Mouse (Mus musculus): Measurements from ENCODE around the gene Ralgds. TPM values are rescaled to one million over a fixed set of nuclear protein-coding genes. Genes with fewer than 3 reads are reported as not detected.

Ralgds gene
- polyA plus RNA-seq, 1 experiment from 2014 or later = 83.5 TPM

GRCm38 (mm10) chr2:28569903-28570302 is 57.0 kb downstream of the Ralgds start:
- H3K4me2 ChIP-seq (ENCODE audit: low read length) = no peak overlapping the region
- WGBS = 88% methylated on average over 2 of the region's 3 CpGs
- no peaks in the 10 kb centered on the region for H3K27me3 ChIP-seq (replicated peaks; ENCODE audit: control insufficient read depth, insufficient read depth, low read length)
- no peaks in the 10 kb centered on the region for H3K9me3 ChIP-seq (ENCODE audit: control insufficient read depth, low read length)
- no peak overlapping the region for H3K9ac ChIP-seq (replicated peaks; ENCODE audit: low read depth, low read length)
- peaks cover 35% of the 10 kb centered on the region for H3K36me3 ChIP-seq (ENCODE audit: control insufficient read depth, insufficient read depth)
- ATAC-seq = no peak
- H3K27ac ChIP-seq (ENCODE audit: low read length) = no peak overlapping the region
- no peaks in the 10 kb centered on the region for H3K4me1 ChIP-seq (replicated peaks; ENCODE audit: control insufficient read depth, insufficient read depth, low read length)
- no peak overlapping the region for H3K4me3 ChIP-seq (replicated peaks; ENCODE audit: low read length)

DNA sequence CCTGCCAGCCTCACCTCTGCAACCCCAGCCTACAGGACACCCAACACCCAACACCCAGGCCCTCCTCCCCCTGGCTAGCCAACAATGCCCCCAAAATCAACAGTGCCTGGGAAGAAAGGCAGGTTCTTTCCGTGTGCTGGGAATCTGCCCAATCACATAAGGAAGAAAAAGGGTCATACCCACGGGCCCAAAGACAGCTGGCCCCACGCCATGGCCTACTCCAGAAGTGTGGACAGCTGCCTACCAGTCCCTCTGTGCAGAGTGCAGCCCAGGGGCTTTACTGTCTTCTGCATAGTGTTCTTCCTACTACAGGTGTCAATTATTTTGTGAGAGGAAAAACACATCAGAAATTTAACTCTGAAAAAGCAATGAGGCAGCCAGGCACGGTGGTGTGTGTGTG is 62.4 kb downstream of the Ralgds start:
- H3K27me3 ChIP-seq (replicated peaks; ENCODE audit: control insufficient read depth, insufficient read depth, low read length) = no peaks in the 10 kb centered on the region
- no peak for ATAC-seq
- H3K9me3 ChIP-seq (ENCODE audit: control insufficient read depth, low read length) = no peaks in the 10 kb centered on the region
- no peak overlapping the region for H3K27ac ChIP-seq (ENCODE audit: low read length)
- H3K4me1 ChIP-seq (replicated peaks; ENCODE audit: control insufficient read depth, insufficient read depth, low read length) = no peaks in the 10 kb centered on the region
- no peak overlapping the region for H3K9ac ChIP-seq (replicated peaks; ENCODE audit: low read depth, low read length)
- no peak overlapping the region for H3K4me3 ChIP-seq (replicated peaks; ENCODE audit: low read length)
- H3K36me3 ChIP-seq (ENCODE audit: control insufficient read depth, insufficient read depth) = peaks cover 33% of the 10 kb centered on the region
- 73% methylated on average over 4 of the region's 4 CpGs for WGBS
- H3K4me2 ChIP-seq (ENCODE audit: low read length) = no peak overlapping the region

DNA sequence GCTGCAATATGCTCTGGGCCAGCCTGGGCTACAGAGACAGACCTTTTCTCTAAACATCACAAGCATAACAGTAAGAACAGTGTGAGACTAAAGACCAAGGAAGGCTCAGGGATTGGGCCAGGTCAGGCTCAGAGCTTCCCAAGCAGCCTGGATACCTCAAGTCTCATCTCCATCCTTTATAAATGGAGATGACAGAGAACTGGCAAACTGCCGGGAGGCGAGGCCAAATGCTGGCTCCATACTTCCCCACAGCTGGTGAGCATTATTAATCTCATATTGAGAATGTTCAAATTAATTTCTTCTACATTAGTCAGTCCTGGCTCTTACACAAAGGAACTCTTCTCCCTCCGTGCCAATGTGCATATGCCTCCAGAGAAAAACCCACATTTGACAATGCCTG is 63.9 kb downstream of the Ralgds start:
- Histone ChIP-seq H3K4me2 (ENCODE audit: low read length) (no peak overlapping the region), H3K27me3 (replicated peaks; ENCODE audit: control insufficient read depth, insufficient read depth, low read length) (no peaks in the 10 kb centered on the region), H3K4me1 (replicated peaks; ENCODE audit: control insufficient read depth, insufficient read depth, low read length) (peaks cover 8% of the 10 kb centered on the region), H3K27ac (ENCODE audit: low read length) (no peak overlapping the region), H3K36me3 (ENCODE audit: control insufficient read depth, insufficient read depth) (peaks cover 28% of the 10 kb centered on the region), H3K9ac (replicated peaks; ENCODE audit: low read depth, low read length) (no peak overlapping the region), H3K4me3 (replicated peaks; ENCODE audit: low read length) (no peak overlapping the region), H3K9me3 (ENCODE audit: control insufficient read depth, low read length) (no peaks in the 10 kb centered on the region)
- 88% methylated on average over 3 of the region's 3 CpGs for WGBS
- no peak; the same call in 1 of the 2 replicates for ATAC-seq

DNA sequence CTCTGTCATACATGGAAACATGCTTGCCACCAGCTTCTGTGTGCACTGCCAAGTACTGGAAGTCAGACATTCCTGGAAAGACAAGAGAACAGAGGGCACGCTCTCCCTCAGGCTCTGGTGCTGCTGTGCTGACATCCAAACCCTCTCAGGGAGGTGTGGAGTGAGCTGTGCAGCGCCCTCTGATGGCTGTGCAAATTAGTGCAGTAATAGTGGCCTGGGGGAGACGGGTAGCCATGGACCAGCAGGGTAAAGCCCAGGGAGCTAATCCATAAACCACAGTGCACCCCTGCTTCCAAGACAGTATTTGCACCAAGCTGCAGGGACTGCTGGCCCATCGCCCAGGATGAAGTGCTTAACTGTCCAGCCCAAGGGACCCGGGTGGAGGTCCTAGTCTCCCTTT is 65.1 kb downstream of the Ralgds start:
- no peak for ATAC-seq
- no peak overlapping the region for H3K9ac ChIP-seq (replicated peaks; ENCODE audit: low read depth, low read length)
- peaks cover 23% of the 10 kb centered on the region for H3K36me3 ChIP-seq (ENCODE audit: control insufficient read depth, insufficient read depth)
- WGBS = 68% methylated on average over 5 of the region's 5 CpGs
- no peak overlapping the region for H3K4me3 ChIP-seq (replicated peaks; ENCODE audit: low read length)
- H3K4me2 ChIP-seq (ENCODE audit: low read length) = no peak overlapping the region
- H3K27ac ChIP-seq (ENCODE audit: low read length) = no peak overlapping the region
- H3K4me1 ChIP-seq (replicated peaks; ENCODE audit: control insufficient read depth, insufficient read depth, low read length) = peaks cover 14% of the 10 kb centered on the region
- H3K27me3 ChIP-seq (replicated peaks; ENCODE audit: control insufficient read depth, insufficient read depth, low read length) = no peaks in the 10 kb centered on the region
- H3K9me3 ChIP-seq (ENCODE audit: control insufficient read depth, low read length) = no peaks in the 10 kb centered on the region

GRCm38 (mm10) chr2:28582647-28583353 is 69.9 kb downstream of the Ralgds start:
- Histone ChIP-seq H3K4me2 (ENCODE audit: low read length) (peak overlapping the region; percentile 66), H3K4me1 (replicated peaks; ENCODE audit: control insufficient read depth, insufficient read depth, low read length) (peaks cover 21% of the 10 kb centered on the region), H3K9ac (replicated peaks; ENCODE audit: low read depth, low read length) (peak overlapping the region; percentile 71), H3K4me3 (replicated peaks; ENCODE audit: low read length) (peak overlapping the region; percentile 76), H3K9me3 (ENCODE audit: control insufficient read depth, low read length) (no peaks in the 10 kb centered on the region), H3K27me3 (replicated peaks; ENCODE audit: control insufficient read depth, insufficient read depth, low read length) (0 out of 2 replicates have a peak, but pooled peaks cover 4% of the 10 kb centered on the region), H3K27ac (ENCODE audit: low read length) (peak overlapping the region; percentile 95), H3K36me3 (ENCODE audit: control insufficient read depth, insufficient read depth) (peaks cover 5% of the 10 kb centered on the region; the same call in 1 of the 2 replicates)
- peak; percentile 94 for ATAC-seq
- WGBS = under 1% methylated on average over 56 of the region's 56 CpGs

DNA sequence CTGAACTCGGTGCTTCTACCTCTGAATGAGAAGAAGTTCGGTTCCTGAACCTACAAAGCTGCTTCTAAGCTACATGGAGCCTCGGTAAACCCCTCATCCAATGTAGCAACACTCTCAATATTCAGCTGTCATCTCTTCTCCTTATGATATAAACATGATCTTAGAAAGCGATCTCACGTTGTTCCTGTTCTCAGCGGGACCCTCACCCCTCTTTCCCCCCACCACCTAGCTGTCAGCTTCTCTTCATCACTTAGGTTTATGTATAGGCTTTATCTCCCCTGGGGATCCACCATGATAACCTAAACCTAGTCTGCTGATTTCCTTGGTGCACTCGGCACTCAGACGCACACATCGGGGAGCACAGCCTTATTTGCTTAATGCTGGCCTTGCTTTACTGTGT is 70.7 kb downstream of the Ralgds start, which contains the start of gene Gtf3c5:
Gtf3c5 (minus strand) TSS at position 101 of the 400 bp plus-strand sequence.
- Histone ChIP-seq H3K9me3 (ENCODE audit: control insufficient read depth, low read length) (no peaks in the 10 kb centered on the region), H3K4me1 (replicated peaks; ENCODE audit: control insufficient read depth, insufficient read depth, low read length) (peaks cover 21% of the 10 kb centered on the region), H3K4me2 (ENCODE audit: low read length) (peak within 1 kb of the TSS; percentile 66), H3K36me3 (ENCODE audit: control insufficient read depth, insufficient read depth) (peaks cover 5% of the 10 kb centered on the region; the same call in 1 of the 2 replicates), H3K9ac (replicated peaks; ENCODE audit: low read depth, low read length) (peak within 1 kb of the TSS; percentile 71), H3K4me3 (replicated peaks; ENCODE audit: low read length) (peak within 1 kb of the TSS; percentile 76), H3K27ac (ENCODE audit: low read length) (peak within 1 kb of the TSS; percentile 95), H3K27me3 (replicated peaks; ENCODE audit: control insufficient read depth, insufficient read depth, low read length) (0 out of 2 replicates have a peak, but pooled peaks cover 4% of the 10 kb centered on the region)
- no peak for ATAC-seq
- WGBS = 79% methylated on average over 9 of the region's 9 CpGs

DNA sequence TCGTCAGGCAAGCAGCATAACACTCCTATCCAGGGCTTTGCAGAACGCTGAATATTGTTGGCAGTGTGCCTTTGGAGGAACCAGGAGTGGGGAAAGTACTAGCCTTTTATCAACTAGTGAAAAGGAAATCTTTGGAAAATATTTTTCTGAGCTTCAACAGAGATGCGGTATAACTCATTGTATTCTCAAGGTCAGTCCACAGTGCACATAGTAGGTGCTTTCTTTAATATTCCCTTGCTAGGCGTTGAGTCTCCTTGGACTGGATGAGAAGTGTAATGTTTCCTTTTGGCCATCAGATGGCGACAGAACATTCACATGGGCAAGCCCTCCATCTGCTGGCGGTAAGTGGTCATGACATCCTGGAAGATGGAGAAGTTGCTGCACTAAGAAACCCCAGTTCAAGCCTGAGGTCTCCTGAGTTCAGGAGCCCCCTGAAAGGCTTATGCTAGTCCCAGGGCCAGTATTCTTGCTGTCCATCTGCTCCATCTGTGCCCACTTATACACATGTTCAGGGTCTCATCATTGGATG is 72.2 kb downstream of the Ralgds start:
- Histone ChIP-seq H3K4me1 (replicated peaks; ENCODE audit: control insufficient read depth, insufficient read depth, low read length) (peaks cover 21% of the 10 kb centered on the region), H3K9me3 (ENCODE audit: control insufficient read depth, low read length) (no peaks in the 10 kb centered on the region), H3K4me3 (replicated peaks; ENCODE audit: low read length) (no peak overlapping the region), H3K4me2 (ENCODE audit: low read length) (no peak overlapping the region), H3K27ac (ENCODE audit: low read length) (no peak overlapping the region), H3K36me3 (ENCODE audit: control insufficient read depth, insufficient read depth) (no peaks in the 10 kb centered on the region), H3K9ac (replicated peaks; ENCODE audit: low read depth, low read length) (no peak overlapping the region), H3K27me3 (replicated peaks; ENCODE audit: control insufficient read depth, insufficient read depth, low read length) (0 out of 2 replicates have a peak, but pooled peaks cover 4% of the 10 kb centered on the region)
- WGBS = 17% methylated on average over 6 of the region's 6 CpGs
- ATAC-seq = no peak

GRCm38 (mm10) chr2:28585730-28586129 is 72.8 kb downstream of the Ralgds start:
- no peak overlapping the region for H3K27ac ChIP-seq (ENCODE audit: low read length)
- no peak overlapping the region for H3K9ac ChIP-seq (replicated peaks; ENCODE audit: low read depth, low read length)
- WGBS = 48% methylated on average over 2 of the region's 2 CpGs
- no peaks in the 10 kb centered on the region for H3K9me3 ChIP-seq (ENCODE audit: control insufficient read depth, low read length)
- no peak overlapping the region for H3K4me3 ChIP-seq (replicated peaks; ENCODE audit: low read length)
- ATAC-seq = no peak
- peaks cover 21% of the 10 kb centered on the region for H3K4me1 ChIP-seq (replicated peaks; ENCODE audit: control insufficient read depth, insufficient read depth, low read length)
- no peaks in the 10 kb centered on the region for H3K36me3 ChIP-seq (ENCODE audit: control insufficient read depth, insufficient read depth)
- H3K4me2 ChIP-seq (ENCODE audit: low read length) = no peak overlapping the region
- 0 out of 2 replicates have a peak, but pooled peaks cover 4% of the 10 kb centered on the region for H3K27me3 ChIP-seq (replicated peaks; ENCODE audit: control insufficient read depth, insufficient read depth, low read length)

DNA sequence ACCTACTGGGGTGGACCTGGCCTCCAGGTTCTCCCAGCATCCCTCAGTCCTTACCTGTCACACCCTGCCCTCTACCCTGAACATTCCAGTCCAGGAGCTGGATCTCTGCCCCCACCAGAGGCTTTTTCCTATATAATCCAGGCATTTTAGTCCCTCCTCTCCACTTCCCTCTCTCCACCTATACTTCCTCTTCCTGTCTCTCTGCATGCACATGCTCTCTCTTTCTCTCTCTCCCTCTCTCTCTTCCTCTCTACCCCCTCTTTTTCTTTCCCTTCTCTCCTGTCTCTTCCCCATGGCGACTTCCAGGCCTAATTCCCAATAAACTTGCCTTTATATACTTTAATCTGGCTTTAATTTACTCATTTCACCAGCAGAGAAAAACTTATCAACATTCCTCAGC is 75.6 kb downstream of the Ralgds start:
- no peaks in the 10 kb centered on the region for H3K9me3 ChIP-seq (ENCODE audit: control insufficient read depth, low read length)
- no peak for ATAC-seq
- no peaks in the 10 kb centered on the region for H3K36me3 ChIP-seq (ENCODE audit: control insufficient read depth, insufficient read depth)
- peaks cover 2% of the 10 kb centered on the region for H3K4me1 ChIP-seq (replicated peaks; ENCODE audit: control insufficient read depth, insufficient read depth, low read length)
- H3K9ac ChIP-seq (replicated peaks; ENCODE audit: low read depth, low read length) = no peak overlapping the region
- WGBS = 26% methylated on average over 1 of the region's 1 CpGs
- H3K27me3 ChIP-seq (replicated peaks; ENCODE audit: control insufficient read depth, insufficient read depth, low read length) = 0 out of 2 replicates have a peak, but pooled peaks cover 4% of the 10 kb centered on the region
- H3K27ac ChIP-seq (ENCODE audit: low read length) = no peak overlapping the region
- no peak overlapping the region for H3K4me2 ChIP-seq (ENCODE audit: low read length)
- no peak overlapping the region for H3K4me3 ChIP-seq (replicated peaks; ENCODE audit: low read length)

All from forebrain, embryonic 16.5 days (tissue).